Comparison of ENCODE assay signal across 9 mouse cellular contexts in the genomic region with DNA sequence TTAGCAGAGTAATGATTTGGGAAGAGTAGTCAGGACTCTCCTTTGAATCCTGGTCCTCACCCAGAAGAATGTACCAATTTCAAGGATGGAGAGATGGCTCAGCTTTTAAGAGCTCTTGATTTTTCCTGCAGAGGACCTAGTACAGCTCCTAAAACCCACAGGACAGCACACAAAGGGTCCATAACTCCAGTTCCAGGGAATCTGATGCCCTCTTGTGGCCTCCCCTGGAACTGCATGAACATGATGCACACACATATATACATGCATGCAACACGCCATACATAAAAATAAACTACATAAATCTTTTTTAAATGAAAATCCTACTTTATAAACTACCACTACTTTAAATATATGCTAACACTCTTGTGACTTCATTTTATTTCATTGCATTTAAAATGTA.
DNase-seq lines count a peak whose midpoint lies in the region; ATAC-seq and TF ChIP-seq lines count a peak whose summit lies in the region.
"Had no signal": no experiment of that assay in that cellular context is flagged by ENCODE, and none has a peak within 500 bp of the region (broad histone marks: within the 10 kb centered on the region; RNA-seq: fewer than 3 reads in every experiment).

No protein-coding gene starts in this region.

- 59% methylated on average over 1 of the region's 1 CpGs for WGBS in kidney, postnatal 0 days
- 38% methylated on average over 1 of the region's 1 CpGs for WGBS in liver, embryonic 15.5 days (ENCODE audit: insufficient replicate concordance)
- WGBS in neural tube, embryonic 15.5 days: 55% methylated on average over 1 of the region's 1 CpGs

- no peak overlapping the region for H3K9ac ChIP-seq in kidney, postnatal 0 days (ENCODE audit: low read depth, low read length)
- H3K9ac ChIP-seq in liver, embryonic 15.5 days: no peak overlapping the region
- H3K9ac ChIP-seq in neural tube, embryonic 15.5 days (replicated peaks): no peak overlapping the region
- H3K9ac ChIP-seq: heart, embryonic 15.5 days had no signal

- H3K36me3 ChIP-seq in kidney, postnatal 0 days (ENCODE audit: insufficient read depth, low read length): no peaks in the 10 kb centered on the region
- H3K36me3 ChIP-seq in liver, embryonic 15.5 days (replicated peaks): no peaks in the 10 kb centered on the region
- H3K36me3 ChIP-seq in neural tube, embryonic 15.5 days: no peaks in the 10 kb centered on the region
- H3K36me3 ChIP-seq: heart, embryonic 15.5 days had no signal

- no peak overlapping the region for H3K4me2 ChIP-seq in kidney, postnatal 0 days (ENCODE audit: low read length)
- H3K4me2 ChIP-seq in liver, embryonic 15.5 days: no peak overlapping the region
- no peak overlapping the region for H3K4me2 ChIP-seq in neural tube, embryonic 15.5 days
- H3K4me2 ChIP-seq: heart, embryonic 15.5 days had no signal

- DNase-seq in urinary bladder, postnatal 25 days (ENCODE audit: low spot score): peak; percentile 33
- DNase-seq in urinary bladder, postnatal 10 days (ENCODE audit: low spot score): no peak
- DNase-seq in cerebellum, postnatal 14 days: peak; percentile 80 to 87
- peak; percentile 43 to 75 for DNase-seq in frontal cortex, postnatal 36 days (ENCODE audit: low spot score in 2 of 2)
- DNase-seq in kidney, postnatal 0 days (ENCODE audit: low spot score): peak; percentile 86

- H3K27me3 ChIP-seq in kidney, postnatal 0 days (ENCODE audit: insufficient read depth, low read length): no peaks in the 10 kb centered on the region
- no peaks in the 10 kb centered on the region for H3K27me3 ChIP-seq in liver, embryonic 15.5 days
- H3K27me3 ChIP-seq in neural tube, embryonic 15.5 days (replicated peaks): no peaks in the 10 kb centered on the region
- H3K27me3 ChIP-seq: heart, embryonic 15.5 days had no signal

- ATAC-seq in kidney, postnatal 0 days (replicated peaks; ENCODE audit: low FRiP score, low read depth): peak; percentile 63; the same call in 1 of the 2 replicates
- ATAC-seq in liver, embryonic 15.5 days (ENCODE audit: insufficient read depth): 0 out of 2 replicates have a peak, but pooled peaks have one; percentile 43
- 0 out of 2 replicates have a peak, but pooled peaks have one; percentile 54 for ATAC-seq in neural tube, embryonic 15.5 days (ENCODE audit: low FRiP score)
- ATAC-seq in activated CD4-positive, CD25-positive, alpha-beta regulatory T cell, adult 4 months: no peak

- no peak overlapping the region for H3K27ac ChIP-seq in kidney, postnatal 0 days
- H3K27ac ChIP-seq in liver, embryonic 15.5 days (replicated peaks): no peak overlapping the region
- no peak overlapping the region for H3K27ac ChIP-seq in neural tube, embryonic 15.5 days (replicated peaks)
- H3K27ac ChIP-seq: heart, embryonic 15.5 days had no signal

- H3K4me1 ChIP-seq in kidney, postnatal 0 days (replicated peaks; ENCODE audit: insufficient read depth, low read length): 0 out of 2 replicates have a peak, but pooled peaks cover 3% of the 10 kb centered on the region
- H3K4me1 ChIP-seq in liver, embryonic 15.5 days (replicated peaks): peaks cover 57% of the 10 kb centered on the region
- H3K4me1 ChIP-seq in neural tube, embryonic 15.5 days: peaks cover 10% of the 10 kb centered on the region; the same call in 1 of the 2 replicates

- peak; percentile 89 for TF ChIP-seq CTCF in kidney, postnatal 0 days (IDR thresholded peaks at IDR 0.05; ENCODE audit: low read depth)

- no peak overlapping the region for H3K4me3 ChIP-seq in kidney, postnatal 0 days (replicated peaks; ENCODE audit: low read depth, low read length)
- H3K4me3 ChIP-seq in liver, embryonic 15.5 days (replicated peaks): no peak overlapping the region
- H3K4me3 ChIP-seq in neural tube, embryonic 15.5 days (replicated peaks): no peak overlapping the region
- H3K4me3 ChIP-seq: heart, embryonic 15.5 days had no signal

- no peaks in the 10 kb centered on the region for H3K9me3 ChIP-seq in kidney, postnatal 0 days (replicated peaks; ENCODE audit: low read length)
- H3K9me3 ChIP-seq in liver, embryonic 15.5 days (replicated peaks): no peaks in the 10 kb centered on the region
- no peaks in the 10 kb centered on the region for H3K9me3 ChIP-seq in neural tube, embryonic 15.5 days (replicated peaks)
- H3K9me3 ChIP-seq: heart, embryonic 15.5 days had no signal
